Mouse (Mus musculus): ENCODE measurements at regions not wholly inside any gene's neighbourhood (a gene's known extent, or its start where the extent isn't known, plus 50 kb on each side); places are given as distances from the start of the nearest gene placed in this dataset.

- Histone ChIP-seq H3K36me3 (ENCODE audit: control insufficient read depth, insufficient read depth) (no peaks in the 10 kb centered on the region), H3K4me3 (no peak overlapping the region), H3ac (ENCODE audit: control insufficient read depth, insufficient read length) (no peak overlapping the region), H3K4me2 (ENCODE audit: low read depth) (no peak overlapping the region), H3K79me2 (ENCODE audit: control insufficient read depth, insufficient read depth) (no peaks in the 10 kb centered on the region), H3K27me3 (ENCODE audit: control insufficient read depth, insufficient read depth, insufficient read length) (no peaks in the 10 kb centered on the region)
- no peak for TF ChIP-seq MYOG (IDR thresholded peaks at IDR 0.05; ENCODE audit: control insufficient read depth in 1 of 3, insufficient read depth in 1 of 3, insufficient read length in 2 of 3, low read depth in 2 of 3)
- TF ChIP-seq SRF (IDR thresholded peaks at IDR 0.05; ENCODE audit: control insufficient read depth, insufficient read length, low read depth): no peak
- no peak for TF ChIP-seq MYOD1 (IDR thresholded peaks at IDR 0.05; ENCODE audit: control insufficient read depth in 1 of 3, insufficient read length in 2 of 3, low read depth in 2 of 3)
- no peak for TF ChIP-seq TCF3 (IDR thresholded peaks at IDR 0.05; ENCODE audit: insufficient read length, low read depth)
- no peak for TF ChIP-seq E2F4 (IDR thresholded peaks at IDR 0.05; ENCODE audit: insufficient read depth)
These were observed 324.3 kb upstream of the Nrp1 start for GRCm38 (mm10) chr8:128034127-128034526.

- no peak overlapping the region for H3ac ChIP-seq (ENCODE audit: control insufficient read depth, insufficient read length)
These were observed 322.7 kb upstream of the Nrp1 start for GRCm38 (mm10) chr8:128035672-128036071.

DNA sequence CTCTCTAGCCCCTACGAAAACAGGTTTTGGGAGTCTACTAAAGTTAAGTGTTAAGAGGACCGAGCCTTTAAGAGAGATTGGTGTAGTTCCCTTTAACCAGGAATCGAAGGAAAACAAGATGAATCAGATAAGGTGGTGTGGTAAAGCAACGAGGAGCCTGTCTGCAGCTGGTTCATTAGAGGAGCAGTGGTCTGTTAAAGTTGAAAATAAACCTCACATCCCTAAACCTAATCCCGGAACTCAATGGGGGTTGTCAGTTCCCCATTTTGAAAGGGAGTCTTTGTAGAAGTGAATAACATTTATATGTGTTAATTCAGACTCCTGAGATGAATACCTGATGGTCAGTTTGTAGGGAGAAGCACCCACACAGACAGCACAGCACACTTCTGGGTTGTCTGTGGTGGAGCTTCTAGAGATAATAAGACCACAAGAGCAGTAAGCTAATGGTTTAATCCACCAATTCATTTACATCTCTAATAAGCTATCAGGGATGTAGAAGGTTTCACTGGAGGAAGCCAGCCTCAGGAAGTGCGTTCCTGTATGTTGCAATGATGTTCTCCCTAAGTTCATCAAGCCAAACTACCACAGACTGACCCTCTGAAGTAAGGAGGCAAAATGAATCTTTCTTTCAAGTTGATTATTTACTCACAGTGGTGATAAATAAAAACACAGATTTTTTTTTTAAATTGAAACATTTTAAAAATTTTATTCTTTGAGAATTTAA lies 318.9 kb upstream of the Nrp1 start:
- H3K4me3 ChIP-seq: no peak overlapping the region
- no peak for TF ChIP-seq POLR2AphosphoS2 (IDR thresholded peaks at IDR 0.05; ENCODE audit: insufficient read length, low read depth)
- TF ChIP-seq POLR2A (IDR thresholded peaks at IDR 0.05; ENCODE audit: insufficient read length, low read depth): no peak
- TF ChIP-seq MYOD1 (IDR thresholded peaks at IDR 0.05; ENCODE audit: control insufficient read depth in 1 of 3, insufficient read length in 2 of 3, low read depth in 2 of 3): no peak
- no peak for TF ChIP-seq CEBPB (IDR thresholded peaks at IDR 0.05; ENCODE audit: insufficient read depth, poor library complexity, severe bottlenecking)
- no peak for TF ChIP-seq TCF12 (IDR thresholded peaks at IDR 0.05; ENCODE audit: insufficient read depth, poor library complexity, severe bottlenecking)
- TF ChIP-seq MYOG (IDR thresholded peaks at IDR 0.05; ENCODE audit: control insufficient read depth in 1 of 3, insufficient read depth in 1 of 3, insufficient read length in 2 of 3, low read depth in 2 of 3): no peak
- no peak for TF ChIP-seq REST (IDR thresholded peaks at IDR 0.05; ENCODE audit: insufficient read depth, insufficient read length)
- TF ChIP-seq MAX (IDR thresholded peaks at IDR 0.05; ENCODE audit: low read depth): no peak
- TF ChIP-seq USF1 (IDR thresholded peaks at IDR 0.05; ENCODE audit: low read depth): no peak
- TF ChIP-seq SRF (IDR thresholded peaks at IDR 0.05; ENCODE audit: control insufficient read depth, insufficient read length, low read depth): no peak
- TF ChIP-seq E2F4 (IDR thresholded peaks at IDR 0.05; ENCODE audit: insufficient read depth): no peak
- TF ChIP-seq TCF3 (IDR thresholded peaks at IDR 0.05; ENCODE audit: insufficient read length, low read depth): no peak
- H3K4me2 ChIP-seq (ENCODE audit: low read depth): no peak overlapping the region
- no peak overlapping the region for H3ac ChIP-seq (ENCODE audit: control insufficient read depth, insufficient read length)
- H3K36me3 ChIP-seq (ENCODE audit: control insufficient read depth, insufficient read depth): no peaks in the 10 kb centered on the region
- H3K27me3 ChIP-seq (ENCODE audit: control insufficient read depth, insufficient read depth, insufficient read length): no peaks in the 10 kb centered on the region
- no peaks in the 10 kb centered on the region for H3K79me2 ChIP-seq (ENCODE audit: control insufficient read depth, insufficient read depth)

More at GRCm38 (mm10) chr8:128035672-128036071, 322.7 kb upstream of the Nrp1 start:
- Histone ChIP-seq H3K27me3 (ENCODE audit: control insufficient read depth, insufficient read depth, insufficient read length) (no peaks in the 10 kb centered on the region), H3K79me2 (ENCODE audit: control insufficient read depth, insufficient read depth) (no peaks in the 10 kb centered on the region), H3K4me3 (no peak overlapping the region), H3K4me2 (ENCODE audit: low read depth) (no peak overlapping the region), H3K36me3 (ENCODE audit: control insufficient read depth, insufficient read depth) (no peaks in the 10 kb centered on the region)
- TF ChIP-seq USF1 (IDR thresholded peaks at IDR 0.05; ENCODE audit: low read depth) (no peak), MYOG (IDR thresholded peaks at IDR 0.05; ENCODE audit: control insufficient read depth in 1 of 3, insufficient read depth in 1 of 3, insufficient read length in 2 of 3, low read depth in 2 of 3) (no peak), E2F4 (IDR thresholded peaks at IDR 0.05; ENCODE audit: insufficient read depth) (no peak), REST (IDR thresholded peaks at IDR 0.05; ENCODE audit: insufficient read depth, insufficient read length) (no peak)

DNA sequence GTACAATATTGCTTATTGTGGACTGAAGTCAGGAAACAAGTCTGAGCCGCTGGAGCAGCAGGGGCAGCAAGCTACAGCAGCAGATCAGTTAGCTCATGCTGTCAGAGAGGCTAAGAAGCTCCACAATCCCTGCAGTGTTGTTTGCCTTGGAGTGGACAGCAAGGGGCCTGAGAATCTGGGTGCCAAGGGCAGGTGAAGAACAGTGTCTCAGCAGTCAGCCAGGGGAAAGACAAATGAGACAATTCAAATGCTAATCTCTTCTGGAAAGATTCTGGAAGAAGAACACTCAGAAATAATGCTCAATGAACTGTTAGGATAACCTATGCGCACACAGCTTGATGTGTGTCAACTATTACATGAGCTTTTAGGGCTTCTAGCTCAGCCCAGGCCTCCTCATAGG lies 315.5 kb upstream of the Nrp1 start:
- H3K4me3 ChIP-seq: no peak overlapping the region
- no peak overlapping the region for H3ac ChIP-seq (ENCODE audit: control insufficient read depth, insufficient read length)
- H3K79me2 ChIP-seq (ENCODE audit: control insufficient read depth, insufficient read depth): no peaks in the 10 kb centered on the region
- TF ChIP-seq SRF (IDR thresholded peaks at IDR 0.05; ENCODE audit: control insufficient read depth, insufficient read length, low read depth) (no peak), REST (IDR thresholded peaks at IDR 0.05; ENCODE audit: insufficient read depth, insufficient read length) (no peak), POLR2A (IDR thresholded peaks at IDR 0.05; ENCODE audit: insufficient read length, low read depth) (no peak), USF1 (IDR thresholded peaks at IDR 0.05; ENCODE audit: low read depth) (no peak), TCF3 (IDR thresholded peaks at IDR 0.05; ENCODE audit: insufficient read length, low read depth) (no peak), CEBPB (IDR thresholded peaks at IDR 0.05; ENCODE audit: insufficient read depth, poor library complexity, severe bottlenecking) (no peak), MYOD1 (IDR thresholded peaks at IDR 0.05; ENCODE audit: control insufficient read depth in 1 of 3, insufficient read length in 2 of 3, low read depth in 2 of 3) (no peak), POLR2AphosphoS2 (IDR thresholded peaks at IDR 0.05; ENCODE audit: insufficient read length, low read depth) (no peak), E2F4 (IDR thresholded peaks at IDR 0.05; ENCODE audit: insufficient read depth) (no peak), MAX (IDR thresholded peaks at IDR 0.05; ENCODE audit: low read depth) (no peak), MYOG (IDR thresholded peaks at IDR 0.05; ENCODE audit: control insufficient read depth in 1 of 3, insufficient read depth in 1 of 3, insufficient read length in 2 of 3, low read depth in 2 of 3) (no peak), TCF12 (IDR thresholded peaks at IDR 0.05; ENCODE audit: insufficient read depth, poor library complexity, severe bottlenecking) (no peak)
- H3K4me2 ChIP-seq (ENCODE audit: low read depth): no peak overlapping the region
- no peaks in the 10 kb centered on the region for H3K27me3 ChIP-seq (ENCODE audit: control insufficient read depth, insufficient read depth, insufficient read length)
- H3K36me3 ChIP-seq (ENCODE audit: control insufficient read depth, insufficient read depth): no peaks in the 10 kb centered on the region

DNA sequence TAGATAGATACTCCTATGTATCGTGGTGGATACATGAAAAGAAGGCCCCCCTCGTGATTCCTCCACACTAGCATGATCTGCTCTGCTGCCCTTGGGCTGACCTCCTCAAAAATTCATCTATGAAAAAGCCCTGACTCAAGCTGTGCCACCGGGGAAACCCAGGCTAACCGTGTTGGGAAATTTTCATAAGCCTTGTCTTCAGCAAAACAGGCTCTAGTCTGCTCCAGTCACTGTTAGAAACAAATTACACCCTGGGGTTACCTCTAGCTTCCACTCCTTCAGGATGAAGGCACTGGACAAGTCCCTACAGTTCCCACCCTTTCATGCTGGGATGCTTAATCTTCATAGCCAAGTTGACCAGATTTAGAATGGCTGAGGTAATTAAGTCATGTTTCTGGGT lies 315.0 kb upstream of the Nrp1 start:
- TF ChIP-seq REST (IDR thresholded peaks at IDR 0.05; ENCODE audit: insufficient read depth, insufficient read length): no peak
- no peak for TF ChIP-seq MAX (IDR thresholded peaks at IDR 0.05; ENCODE audit: low read depth)
- TF ChIP-seq SRF (IDR thresholded peaks at IDR 0.05; ENCODE audit: control insufficient read depth, insufficient read length, low read depth): no peak
- TF ChIP-seq TCF12 (IDR thresholded peaks at IDR 0.05; ENCODE audit: insufficient read depth, poor library complexity, severe bottlenecking): no peak
- no peak for TF ChIP-seq POLR2A (IDR thresholded peaks at IDR 0.05; ENCODE audit: insufficient read length, low read depth)
- no peak for TF ChIP-seq MYOD1 (IDR thresholded peaks at IDR 0.05; ENCODE audit: control insufficient read depth in 1 of 3, insufficient read length in 2 of 3, low read depth in 2 of 3)
- TF ChIP-seq E2F4 (IDR thresholded peaks at IDR 0.05; ENCODE audit: insufficient read depth): no peak
- TF ChIP-seq USF1 (IDR thresholded peaks at IDR 0.05; ENCODE audit: low read depth): no peak
- no peak for TF ChIP-seq POLR2AphosphoS2 (IDR thresholded peaks at IDR 0.05; ENCODE audit: insufficient read length, low read depth)
- no peak overlapping the region for H3K4me3 ChIP-seq
- H3K79me2 ChIP-seq (ENCODE audit: control insufficient read depth, insufficient read depth): no peaks in the 10 kb centered on the region
- H3K4me2 ChIP-seq (ENCODE audit: low read depth): no peak overlapping the region
- H3K36me3 ChIP-seq (ENCODE audit: control insufficient read depth, insufficient read depth): no peaks in the 10 kb centered on the region
- H3K27me3 ChIP-seq (ENCODE audit: control insufficient read depth, insufficient read depth, insufficient read length): no peaks in the 10 kb centered on the region
- no peak overlapping the region for H3ac ChIP-seq (ENCODE audit: control insufficient read depth, insufficient read length)

Measured in myocyte (in vitro differentiated cells).